Mouse (Mus musculus) cortical plate, adult 2 months (tissue): ENCODE measurements around the gene Hoxc9. TPM values are rescaled to one million over a fixed set of nuclear protein-coding genes. Genes with fewer than 3 reads are reported as not detected.

Experiments
- H3K27ac ChIP-seq: fragments of 200-500 bp; 2 replicates; pipeline ENCODE4 v1.5.1; 2012; ENCODE audit warnings: low read length, control low read depth, inconsistent platforms; ENCODE audit not compliant: insufficient read depth
- H3K4me1 ChIP-seq: fragments of 200-500 bp; 2 replicates; pipeline ENCODE4 v1.6.1; 2011; ENCODE audit warnings: low read length; ENCODE audit not compliant: control insufficient read depth, insufficient read depth
- H3K4me3 ChIP-seq: fragments of 200-500 bp; 2 replicates; pipeline ENCODE4 v1.5.1; 2011; ENCODE audit warnings: mild to moderate bottlenecking, low read length, control low read depth; ENCODE audit not compliant: insufficient read depth
- CTCF ChIP-seq: fragments of 200-500 bp; IDR thresholded peaks from 2 replicates; pipeline ENCODE4 v1.5.1; 2011; ENCODE audit warnings: mild to moderate bottlenecking, control low read depth, low read length; ENCODE audit not compliant: insufficient read depth; ENCODE audit errors: extremely low read depth
- POLR2A ChIP-seq: fragments of 200-500 bp; IDR thresholded peaks from 2 replicates; pipeline ENCODE4 v1.6.1; 2011; ENCODE audit warnings: mild to moderate bottlenecking, low read length, control low read depth; ENCODE audit not compliant: insufficient read depth; ENCODE audit errors: extremely low read depth
- polyA plus RNA-seq: library from polyadenylated mRNA; depleted of rRNA; stranded (reverse); fragments of >200 nt; gene quantifications from 2 replicates; pipeline ENCODE4 v1.2.3, GENCODE M21; 2012

The Hoxc9 gene
- polyA plus RNA-seq, 1 experiment: not detected

DNA sequence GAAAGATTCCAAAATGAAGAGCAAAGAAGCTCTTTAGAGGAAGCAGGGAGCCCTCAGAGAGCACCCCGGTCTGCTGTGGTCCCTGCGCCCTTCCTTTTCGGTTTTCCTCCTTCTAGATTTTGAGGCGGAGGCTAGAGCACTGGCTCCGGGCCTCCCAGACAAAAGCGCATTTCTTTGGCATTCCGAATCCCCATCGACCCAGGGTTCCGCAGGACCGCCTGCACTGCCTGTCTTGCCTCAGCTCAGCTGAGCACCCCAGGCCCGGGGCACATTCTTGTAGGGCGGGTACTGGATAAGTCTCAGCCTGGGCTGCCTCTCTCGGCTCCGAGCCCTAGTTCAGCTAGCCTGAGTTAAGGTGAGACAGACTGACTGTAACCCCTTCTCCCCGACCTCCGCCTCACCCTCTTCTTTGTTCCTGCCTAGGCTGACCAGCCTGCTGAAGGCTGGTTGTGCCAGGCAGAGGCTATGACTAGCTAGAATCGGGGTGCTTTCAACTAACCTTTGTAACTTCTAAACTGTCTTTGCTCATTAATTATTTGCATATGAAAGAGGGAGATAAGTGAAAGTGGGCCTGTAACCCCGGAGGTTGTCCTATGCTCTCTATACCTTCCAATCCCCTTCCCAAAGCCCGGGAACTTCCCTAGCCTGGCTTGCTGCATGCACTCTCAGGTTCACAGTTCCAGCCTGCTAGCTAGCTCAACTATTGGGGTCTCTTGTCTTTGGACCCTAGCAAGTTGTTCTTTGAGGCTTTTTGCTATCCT is 39.3 kb downstream of the Hoxc9 start:
- TF ChIP-seq POLR2A (no peak), CTCF (no peak)
- H3K27ac ChIP-seq: no peak overlapping the region
- no peak overlapping the region for H3K4me3 ChIP-seq
- H3K4me1 ChIP-seq: no peaks in the 10 kb centered on the region

GRCm38 (mm10) chr15:103018636-103019035 is 42.4 kb downstream of the Hoxc9 start, which contains the start of gene Hoxc4:
Gene Hoxc4, plus strand, starts transcription at chr15:103018934.
- no peak within 1 kb of the TSS for H3K27ac ChIP-seq
- H3K4me1 ChIP-seq: no peaks in the 10 kb centered on the region
- TF ChIP-seq POLR2A: no peak
- no peak for TF ChIP-seq CTCF
- H3K4me3 ChIP-seq: no peak within 1 kb of the TSS

- no peak overlapping the region for H3K27ac ChIP-seq
- no peak for TF ChIP-seq CTCF
- TF ChIP-seq POLR2A: no peak
- no peak overlapping the region for H3K4me3 ChIP-seq
- no peaks in the 10 kb centered on the region for H3K4me1 ChIP-seq
These were observed 44.7 kb downstream of the Hoxc9 start for GRCm38 (mm10) chr15:103020899-103021418.

DNA sequence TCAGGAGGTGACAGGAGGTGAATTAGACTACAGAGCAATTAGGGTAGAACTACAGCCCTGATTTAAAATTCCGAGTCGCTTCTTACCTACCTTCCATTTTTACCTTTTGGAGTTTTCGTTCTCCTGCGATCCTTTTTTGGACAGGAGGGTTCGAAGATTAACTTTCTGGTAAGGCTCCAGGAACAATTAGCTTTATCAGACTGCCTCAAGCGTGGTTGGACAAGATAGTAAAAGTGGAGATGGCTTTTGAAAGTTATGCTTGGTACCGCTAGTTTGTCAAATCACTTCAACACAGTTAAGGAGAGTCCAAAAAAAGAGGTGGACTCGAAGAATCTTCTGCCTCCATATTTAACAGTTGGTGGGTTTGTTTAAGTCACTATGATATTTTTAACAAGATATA is 45.3 kb downstream of the Hoxc9 start:
- no peak overlapping the region for H3K4me3 ChIP-seq
- H3K4me1 ChIP-seq: no peaks in the 10 kb centered on the region
- TF ChIP-seq POLR2A (no peak), CTCF (no peak)

GRCm38 (mm10) chr15:103024131-103024530 is 47.9 kb downstream of the Hoxc9 start:
- no peak overlapping the region for H3K27ac ChIP-seq
- TF ChIP-seq POLR2A: no peak
- TF ChIP-seq CTCF: no peak
- no peak overlapping the region for H3K4me3 ChIP-seq
- H3K4me1 ChIP-seq: no peaks in the 10 kb centered on the region

More for the DNA sequence above, 45.3 kb downstream of the Hoxc9 start:
- no peak overlapping the region for H3K27ac ChIP-seq

- no peak overlapping the region for H3K27ac ChIP-seq
- H3K4me1 ChIP-seq: no peaks in the 10 kb centered on the region
- TF ChIP-seq POLR2A: no peak
- TF ChIP-seq CTCF: no peak
- no peak overlapping the region for H3K4me3 ChIP-seq
These were observed 51.3 kb downstream of the Hoxc9 start for GRCm38 (mm10) chr15:103027266-103028235.

DNA sequence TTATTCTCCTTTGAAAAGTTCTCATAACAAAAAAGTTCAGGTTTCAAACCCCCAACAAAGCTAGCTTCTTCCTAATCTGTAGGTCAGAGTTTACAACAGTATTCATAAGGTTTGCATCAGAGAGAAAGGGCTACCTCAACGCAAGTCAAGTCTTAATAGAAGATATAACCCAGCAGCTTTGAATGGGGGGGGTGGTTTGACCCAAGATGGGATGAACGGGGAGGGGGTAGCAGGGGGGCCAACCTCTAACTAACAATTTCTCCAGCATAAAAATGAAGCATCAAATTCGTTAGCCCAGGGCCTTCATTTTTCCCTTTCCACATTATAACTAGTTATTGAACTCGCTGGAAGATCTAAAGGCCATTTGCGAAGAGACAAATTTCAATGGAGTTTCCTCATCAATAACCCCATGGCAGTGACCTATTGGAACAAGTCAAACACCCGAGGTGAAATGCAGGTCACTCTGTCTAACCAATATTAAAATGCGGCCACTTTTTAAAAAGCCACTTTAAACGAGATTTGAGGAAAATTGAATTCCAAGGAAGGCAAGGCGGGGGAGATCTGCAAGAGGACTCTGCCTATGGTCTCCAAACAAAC is 52.8 kb downstream of the Hoxc9 start:
- no peaks in the 10 kb centered on the region for H3K4me1 ChIP-seq
- H3K27ac ChIP-seq: no peak overlapping the region
- no peak overlapping the region for H3K4me3 ChIP-seq
- TF ChIP-seq POLR2A (no peak), CTCF (no peak)

DNA sequence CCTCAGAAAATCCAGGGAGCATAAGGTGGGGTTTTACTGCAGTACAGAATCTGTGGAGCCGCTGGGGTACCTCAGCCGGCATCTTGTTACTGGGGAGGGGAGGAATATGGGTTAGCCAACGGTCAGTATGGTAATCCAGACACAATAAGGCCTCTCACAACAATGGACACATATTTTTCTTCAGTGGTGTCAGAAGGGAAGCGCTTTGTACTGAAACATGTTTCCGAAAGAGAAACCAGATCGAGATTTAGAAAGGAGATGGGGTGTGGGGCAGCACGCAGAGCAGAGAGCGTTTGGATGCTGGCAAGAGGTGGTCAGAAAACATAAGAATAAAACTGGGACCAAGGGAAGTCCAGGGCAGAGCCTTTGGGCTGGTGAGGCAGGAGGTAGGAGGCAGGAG is 53.9 kb downstream of the Hoxc9 start:
- H3K4me3 ChIP-seq: no peak overlapping the region
- TF ChIP-seq POLR2A: no peak
- no peak for TF ChIP-seq CTCF
- H3K4me1 ChIP-seq: no peaks in the 10 kb centered on the region
- H3K27ac ChIP-seq: no peak overlapping the region

DNA sequence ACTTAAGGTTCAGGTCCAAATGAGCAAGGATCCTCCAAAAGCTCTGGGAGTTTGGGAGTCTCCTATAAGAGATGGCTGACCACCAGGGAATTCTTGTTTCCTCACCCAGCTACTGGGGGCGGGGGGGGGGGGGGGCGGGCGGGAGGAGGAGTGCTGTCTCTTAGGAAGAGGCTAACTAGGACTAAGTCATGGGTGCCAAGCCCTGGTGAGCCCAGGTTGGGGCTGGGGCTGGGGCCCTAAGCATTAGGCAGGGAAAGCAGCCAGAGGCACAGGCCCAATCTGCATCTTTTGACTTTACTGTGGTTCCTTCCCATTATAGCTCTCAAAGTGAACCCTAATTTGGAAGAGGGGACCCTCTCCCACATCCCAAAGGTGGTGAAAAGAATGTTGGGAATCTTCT is 55.9 kb downstream of the Hoxc9 start:
- Histone ChIP-seq H3K4me3 (no peak overlapping the region), H3K27ac (no peak overlapping the region), H3K4me1 (no peaks in the 10 kb centered on the region)
- TF ChIP-seq POLR2A (no peak), CTCF (no peak)
